Mouse (Mus musculus): ENCODE data around the gene Cdk20.

Gene Cdk20

GRCm38 (mm10) chr13:64489886-64490285 lies 57.8 kb downstream of the Cdk20 start:
- DNase-seq (ENCODE audit: low read depth in 2 of 2, low spot score in 2 of 2) = no peak
